Comparison of ENCODE assay signal across 13 mouse cellular contexts in the genomic region with DNA sequence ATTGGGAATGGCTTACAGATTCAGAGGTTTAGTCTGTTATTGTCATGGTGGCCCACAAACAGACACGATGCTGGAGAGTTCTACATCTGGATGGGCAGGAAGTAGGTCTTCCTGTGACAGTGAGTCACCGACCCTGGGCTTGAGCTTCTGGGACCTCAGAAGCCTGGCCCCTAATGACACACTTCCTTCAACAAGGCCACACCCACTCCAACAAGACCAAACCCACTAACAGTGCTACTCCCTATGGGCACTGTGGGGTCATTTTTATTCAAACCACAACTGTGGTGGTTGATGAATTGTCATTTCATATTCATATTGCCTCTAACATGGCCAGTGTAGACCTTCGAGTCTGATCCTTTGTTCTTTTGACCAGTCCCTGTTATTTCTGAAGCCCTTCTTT. TPM values are rescaled to one million over a fixed set of nuclear protein-coding genes. Genes with fewer than 3 reads are reported as not detected.
DNase-seq lines count a peak whose midpoint lies in the region; ATAC-seq and TF ChIP-seq lines count a peak whose summit lies in the region.
"Had no signal": no experiment of that assay in that cellular context is flagged by ENCODE, and none has a peak within 500 bp of the region (broad histone marks: within the 10 kb centered on the region; RNA-seq: fewer than 3 reads in every experiment).

No protein-coding gene starts in this region.

- TF ChIP-seq CTCF in lung, embryonic 14.5 days (IDR thresholded peaks at IDR 0.05; ENCODE audit: low read depth), result no peak
- no peak for TF ChIP-seq CTCF in liver, embryonic 14.5 days (IDR thresholded peaks at IDR 0.05; ENCODE audit: low read depth)

- H3K36me3 ChIP-seq in lung, embryonic 14.5 days (ENCODE audit: insufficient read depth), result no peaks in the 10 kb centered on the region
- H3K36me3 ChIP-seq in liver, embryonic 14.5 days (replicated peaks; ENCODE audit: control insufficient read depth, insufficient read depth, low read depth), result no peaks in the 10 kb centered on the region
- no peaks in the 10 kb centered on the region for H3K36me3 ChIP-seq in stomach, embryonic 15.5 days
- H3K36me3 ChIP-seq: midbrain, embryonic 12.5 days had no signal

- ATAC-seq in lung, embryonic 14.5 days (ENCODE audit: insufficient read depth), result no peak
- peak; percentile 70 for ATAC-seq in activated CD4-positive, CD25-positive, alpha-beta regulatory T cell, adult 4 months
- peak; percentile 31 for ATAC-seq in liver, embryonic 14.5 days (ENCODE audit: insufficient read depth)
- peak; percentile 35; the same call in 1 of the 2 replicates for ATAC-seq in stomach, embryonic 15.5 days (ENCODE audit: insufficient read depth, low FRiP score, low read depth)
- ATAC-seq: forebrain, embryonic 13.5 days had no signal

- H3K4me2 ChIP-seq in lung, embryonic 14.5 days, result no peak overlapping the region
- no peak overlapping the region for H3K4me2 ChIP-seq in liver, embryonic 14.5 days (ENCODE audit: low read depth)
- H3K4me2 ChIP-seq in stomach, embryonic 15.5 days, result no peak overlapping the region
- H3K4me2 ChIP-seq: forebrain, embryonic 13.5 days; midbrain, embryonic 12.5 days had no signal

- H3K27ac ChIP-seq in lung, embryonic 14.5 days (ENCODE audit: low read depth), result no peak overlapping the region
- H3K27ac ChIP-seq in liver, embryonic 14.5 days, result no peak overlapping the region
- H3K27ac ChIP-seq in stomach, embryonic 15.5 days, result no peak overlapping the region
- H3K27ac ChIP-seq: forebrain, embryonic 13.5 days; left cerebral cortex, adult 2 months; midbrain, embryonic 12.5 days had no signal

- H3K27me3 ChIP-seq in lung, embryonic 14.5 days (ENCODE audit: insufficient read depth, low read length), result no peaks in the 10 kb centered on the region
- H3K27me3 ChIP-seq in liver, embryonic 14.5 days (ENCODE audit: control insufficient read depth, insufficient read depth, low read length), result no peaks in the 10 kb centered on the region
- no peaks in the 10 kb centered on the region for H3K27me3 ChIP-seq in stomach, embryonic 15.5 days (replicated peaks)
- H3K27me3 ChIP-seq: forebrain, embryonic 13.5 days; midbrain, embryonic 12.5 days had no signal

- peak; percentile 39 for DNase-seq in lung, embryonic 14.5 days
- DNase-seq in lung, adult 18-20 months, result no peak
- no peak for DNase-seq in liver, embryonic 14.5 days (ENCODE audit: low read depth in 3 of 3, low spot score in 3 of 3)
- no peak for DNase-seq in right cerebral cortex, postnatal 25 days
- DNase-seq in neural tube, embryonic 10.5 days (ENCODE audit: extremely low spot score, low spot score), result no peak
- no peak for DNase-seq in frontal cortex, adult 2 months (ENCODE audit: extremely low spot score in 1 of 2, low spot score in 1 of 2)
- DNase-seq: kidney, adult 18-20 months; thymus, postnatal 36 days had no signal

- H3K4me1 ChIP-seq in lung, embryonic 14.5 days (ENCODE audit: insufficient read depth), result no peaks in the 10 kb centered on the region
- peaks cover 5 to 13% of the 10 kb centered on the region in 2 experiments; a peak in 2 of 4 replicates for H3K4me1 ChIP-seq in liver, embryonic 14.5 days (replicated peaks; ENCODE audit: control insufficient read depth in 2 of 2, insufficient read depth in 2 of 2, low read length in 1 of 2)
- H3K4me1 ChIP-seq in stomach, embryonic 15.5 days, result no peaks in the 10 kb centered on the region
- H3K4me1 ChIP-seq: midbrain, embryonic 12.5 days had no signal

- no peak overlapping the region for H3K4me3 ChIP-seq in lung, embryonic 14.5 days (ENCODE audit: low read depth, low read length)
- no peak overlapping the region for H3K4me3 ChIP-seq in liver, embryonic 14.5 days (ENCODE audit: insufficient read depth in 1 of 2, low read depth in 2 of 2, low read length in 2 of 2)
- no peak overlapping the region for H3K4me3 ChIP-seq in stomach, embryonic 15.5 days (replicated peaks)
- H3K4me3 ChIP-seq: forebrain, embryonic 13.5 days; left cerebral cortex, adult 2 months; midbrain, embryonic 12.5 days had no signal

- H3K9me3 ChIP-seq in lung, embryonic 14.5 days (ENCODE audit: low read depth, low read length), result no peaks in the 10 kb centered on the region
- no peaks in the 10 kb centered on the region for H3K9me3 ChIP-seq in liver, embryonic 14.5 days (ENCODE audit: control insufficient read depth, low read length)
- no peaks in the 10 kb centered on the region for H3K9me3 ChIP-seq in stomach, embryonic 15.5 days
- H3K9me3 ChIP-seq: forebrain, embryonic 13.5 days; midbrain, embryonic 12.5 days had no signal

- WGBS in lung, embryonic 14.5 days, result 66% methylated on average over 3 of the region's 3 CpGs
- WGBS in liver, embryonic 14.5 days (ENCODE audit: insufficient replicate concordance), result 30% methylated on average over 3 of the region's 3 CpGs
- WGBS in stomach, embryonic 15.5 days, result 63% methylated on average over 3 of the region's 3 CpGs

- H3K9ac ChIP-seq in lung, embryonic 14.5 days, result no peak overlapping the region
- H3K9ac ChIP-seq in liver, embryonic 14.5 days (replicated peaks), result no peak overlapping the region
- H3K9ac ChIP-seq in stomach, embryonic 15.5 days, result no peak overlapping the region
- H3K9ac ChIP-seq: forebrain, embryonic 13.5 days; midbrain, embryonic 12.5 days had no signal

- no peak for TF ChIP-seq EP300 in liver, embryonic 14.5 days (IDR thresholded peaks at IDR 0.05; ENCODE audit: low read depth)

RNA-seq across cellular contexts. Expression of a gene that starts 14.5 kb away (rescaled TPM):
- polyA plus RNA-seq in lung, embryonic 14.5 days (2014; fragmentation: Nextera tagmentation; extraction: Ambion mirVana), result 470 and 474 TPM in 2 replicates
- polyA plus RNA-seq in activated CD4-positive, CD25-positive, alpha-beta regulatory T cell, adult 4 months (2017; shearing (Covaris generic)), result 100 to 1,000 TPM; 268 TPM
- 121 and 190 TPM in 2 replicates for polyA plus RNA-seq in liver, embryonic 14.5 days (2012; rRNA removed)
- polyA plus RNA-seq in liver, embryonic 14.5 days (2014; fragmentation: Nextera tagmentation; extraction: Ambion mirVana), result 207 and 223 TPM in 2 replicates
- 440 and 482 TPM in 2 replicates for polyA plus RNA-seq in stomach, embryonic 15.5 days (2015; fragmentation: Nextera tagmentation; extraction: Ambion mirVana)
- polyA plus RNA-seq in frontal cortex, adult 2 months (2012; rRNA removed), result 659 and 706 TPM in 2 replicates

RNA-seq across cellular contexts. Expression of a gene that starts 42.8 kb away (rescaled TPM):
- 317 and 337 TPM in 2 replicates for polyA plus RNA-seq in lung, embryonic 14.5 days (2014; fragmentation: Nextera tagmentation; extraction: Ambion mirVana)
- 10 to 100 TPM; 51.5 to 69.5 TPM for polyA plus RNA-seq in activated CD4-positive, CD25-positive, alpha-beta regulatory T cell, adult 4 months (2017; shearing (Covaris generic))
- polyA plus RNA-seq in liver, embryonic 14.5 days (2012; rRNA removed), result 79.8 and 111 TPM in 2 replicates
- 116 and 130 TPM in 2 replicates for polyA plus RNA-seq in liver, embryonic 14.5 days (2014; fragmentation: Nextera tagmentation; extraction: Ambion mirVana)
- 196 and 217 TPM in 2 replicates for polyA plus RNA-seq in stomach, embryonic 15.5 days (2015; fragmentation: Nextera tagmentation; extraction: Ambion mirVana)
- 44.1 and 47.8 TPM in 2 replicates for polyA plus RNA-seq in frontal cortex, adult 2 months (2012; rRNA removed)

RNA-seq across cellular contexts. Expression of a gene that starts 55.6 kb away (rescaled TPM):
- polyA plus RNA-seq in lung, embryonic 14.5 days (2014; fragmentation: Nextera tagmentation; extraction: Ambion mirVana), result 48.8 and 51.4 TPM in 2 replicates
- polyA plus RNA-seq in activated CD4-positive, CD25-positive, alpha-beta regulatory T cell, adult 4 months (2017; shearing (Covaris generic)), result 1 to 10 TPM; 4.3 to 4.8 TPM
- polyA plus RNA-seq in liver, embryonic 14.5 days (2012; rRNA removed), result 1.9 and 4.0 TPM in 2 replicates
- 7.3 and 7.9 TPM in 2 replicates for polyA plus RNA-seq in liver, embryonic 14.5 days (2014; fragmentation: Nextera tagmentation; extraction: Ambion mirVana)
- 45.2 and 51.8 TPM in 2 replicates for polyA plus RNA-seq in stomach, embryonic 15.5 days (2015; fragmentation: Nextera tagmentation; extraction: Ambion mirVana)
- 13.5 and 14.5 TPM in 2 replicates for polyA plus RNA-seq in frontal cortex, adult 2 months (2012; rRNA removed)

RNA-seq across cellular contexts. Expression of a gene that starts 55.7 kb away (rescaled TPM):
- 26.9 and 27.1 TPM in 2 replicates for polyA plus RNA-seq in lung, embryonic 14.5 days (2014; fragmentation: Nextera tagmentation; extraction: Ambion mirVana)
- polyA plus RNA-seq in activated CD4-positive, CD25-positive, alpha-beta regulatory T cell, adult 4 months (2017; shearing (Covaris generic)), result 10 to 100 TPM; 12.1 to 18.2 TPM
- 4.3 and 7.2 TPM in 2 replicates for polyA plus RNA-seq in liver, embryonic 14.5 days (2012; rRNA removed)
- polyA plus RNA-seq in liver, embryonic 14.5 days (2014; fragmentation: Nextera tagmentation; extraction: Ambion mirVana), result 8.2 and 9.1 TPM in 2 replicates
- polyA plus RNA-seq in stomach, embryonic 15.5 days (2015; fragmentation: Nextera tagmentation; extraction: Ambion mirVana), result 18.3 and 20.3 TPM in 2 replicates
- 10.6 and 11.8 TPM in 2 replicates for polyA plus RNA-seq in frontal cortex, adult 2 months (2012; rRNA removed)
